Mouse (Mus musculus): Measurements from ENCODE around the gene Cep250.
"Not testable (repeated sequence)": the region's sequence is repeated elsewhere in the genome, so short reads cannot be mapped to it uniquely, and the experiment has no call there.

Gene Cep250

GRCm38 (mm10) chr2:155956134-155957059 is at the start of gene Cep250:
Gene Cep250, plus strand, starts transcription at chr2:155956458.
- DNase-seq, result peak; percentile 88

DNA sequence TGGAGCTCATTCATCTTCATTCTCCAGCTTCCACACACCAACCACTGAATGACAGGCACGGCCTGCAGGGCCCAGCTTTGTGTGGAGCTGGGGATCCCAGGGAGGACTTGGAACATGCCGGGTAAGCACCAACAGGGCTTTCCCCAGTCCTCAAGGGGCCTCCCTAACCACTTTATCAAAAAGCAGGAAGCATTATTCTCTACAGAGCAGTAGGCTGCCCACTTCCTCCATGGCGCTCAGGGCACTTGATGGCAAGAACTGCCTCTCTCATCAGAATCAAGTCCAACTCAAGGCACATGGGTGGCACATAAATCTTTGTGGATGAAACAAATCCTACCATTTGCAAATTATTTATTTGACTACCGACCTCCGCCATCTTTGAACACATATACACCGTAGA is 41.6 kb upstream of the Cep250 start:
- DNase-seq, result no peak

- no peak for DNase-seq
These were observed 33.1 kb upstream of the Cep250 start for GRCm38 (mm10) chr2:155923143-155923542.

DNA sequence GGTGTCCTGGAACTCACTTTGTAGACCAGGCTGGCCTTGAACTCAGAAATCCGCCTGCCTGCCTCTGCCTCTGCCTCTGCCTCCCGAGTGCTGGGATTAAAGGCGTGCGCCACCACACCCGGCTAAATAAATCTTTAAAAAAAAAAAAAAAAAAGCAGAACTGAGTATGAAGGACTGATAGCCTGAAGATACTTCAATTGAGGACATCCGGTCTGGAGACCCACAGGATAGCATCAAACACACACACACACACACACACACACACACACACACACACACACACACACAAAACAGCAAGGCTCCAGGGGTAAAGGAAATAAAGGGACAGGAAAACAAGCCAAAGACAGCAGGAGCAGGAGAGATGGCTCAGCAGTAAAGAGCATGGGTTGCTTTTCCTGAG is 31.0 kb upstream of the Cep250 start:
- not testable (repeated sequence) for DNase-seq

GRCm38 (mm10) chr2:155928711-155929345 is 27.4 kb upstream of the Cep250 start:
- DNase-seq, result no peak

- DNase-seq, result peak; percentile 92
These were observed 26.5 kb upstream of the Cep250 start, which contains the start of gene Uqcc1 for GRCm38 (mm10) chr2:155929531-155930442. Gene Uqcc1, minus strand, starts transcription at chr2:155930310.

DNA sequence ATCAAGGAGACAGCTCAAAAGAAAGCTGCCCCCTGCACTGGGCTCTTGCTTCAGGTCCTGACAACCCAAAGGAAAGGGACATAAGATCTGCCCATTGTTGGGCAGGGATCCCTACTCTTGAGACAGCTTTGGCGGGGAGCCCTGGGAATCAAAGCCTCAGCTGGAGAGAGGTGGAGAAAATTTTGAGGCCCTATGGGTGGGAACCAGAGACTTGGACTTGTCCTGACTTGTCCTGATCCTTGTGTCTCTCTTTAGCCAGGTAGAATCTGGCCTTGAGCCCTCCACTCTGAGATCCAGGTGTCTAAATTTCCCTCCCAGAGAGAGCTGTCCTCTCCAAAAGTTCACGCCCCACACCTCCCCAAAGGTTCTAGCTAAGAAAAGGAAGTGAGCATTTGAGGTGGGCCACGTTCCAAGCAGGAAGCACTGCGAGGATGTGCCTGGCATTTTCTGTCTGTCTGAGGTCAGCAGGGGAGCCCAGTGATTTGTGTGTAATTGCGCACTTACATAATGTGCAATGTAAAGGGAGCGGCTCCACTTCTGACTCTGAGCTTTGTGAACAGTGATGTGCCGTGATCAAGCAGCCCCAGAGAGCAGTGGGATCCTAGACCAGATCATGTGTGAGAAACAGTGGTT is 16.2 kb upstream of the Cep250 start:
- no peak for DNase-seq

GRCm38 (mm10) chr2:155940681-155941080 is 15.6 kb upstream of the Cep250 start, which contains the start of gene Gm15557:
Gene Gm15557, plus strand, starts transcription at chr2:155940728.
- DNase-seq, result no peak

GRCm38 (mm10) chr2:155941697-155942442 is 14.4 kb upstream of the Cep250 start:
- DNase-seq, result no peak

GRCm38 (mm10) chr2:155943463-155943862 is 12.8 kb upstream of the Cep250 start:
- DNase-seq, result no peak

GRCm38 (mm10) chr2:155944685-155945084 is 11.6 kb upstream of the Cep250 start:
- DNase-seq, result no peak

- peak; percentile 26 for DNase-seq
These were observed 11.1 kb upstream of the Cep250 start, which contains the start of gene Gdf5 for GRCm38 (mm10) chr2:155945124-155945523. Gene Gdf5, minus strand, starts transcription at chr2:155945367.

GRCm38 (mm10) chr2:155945580-155945979 is 10.7 kb upstream of the Cep250 start:
- no peak for DNase-seq

GRCm38 (mm10) chr2:155946069-155946468 is 10.2 kb upstream of the Cep250 start:
- peak; percentile 41 for DNase-seq

- no peak for DNase-seq
These were observed 9.8 kb upstream of the Cep250 start for GRCm38 (mm10) chr2:155946499-155946898.

GRCm38 (mm10) chr2:155947390-155948002 is 8.8 kb upstream of the Cep250 start:
- DNase-seq, result no peak

DNA sequence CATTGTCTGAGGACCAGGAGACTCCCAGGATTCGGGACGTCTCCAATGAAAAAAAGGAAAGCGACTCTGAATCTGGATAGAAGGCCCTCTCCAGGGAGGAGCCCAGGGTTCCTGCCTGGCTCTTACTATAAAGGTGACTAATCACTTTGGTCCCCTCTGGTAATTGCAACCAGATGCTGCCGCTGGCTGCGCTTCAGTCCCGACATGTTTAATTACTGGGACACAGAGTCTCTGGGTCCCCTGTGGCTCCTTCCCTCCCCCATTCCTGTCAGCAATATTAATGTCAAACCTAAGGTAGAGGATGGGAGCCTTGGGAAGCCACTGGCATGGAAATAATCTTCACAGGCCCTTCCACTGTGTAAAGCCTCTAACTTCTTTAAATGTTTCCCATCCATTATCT is 6.9 kb upstream of the Cep250 start:
- DNase-seq, result no peak

- DNase-seq, result peak; percentile 40
These were observed 4.3 kb upstream of the Cep250 start for GRCm38 (mm10) chr2:155952006-155952405.

DNA sequence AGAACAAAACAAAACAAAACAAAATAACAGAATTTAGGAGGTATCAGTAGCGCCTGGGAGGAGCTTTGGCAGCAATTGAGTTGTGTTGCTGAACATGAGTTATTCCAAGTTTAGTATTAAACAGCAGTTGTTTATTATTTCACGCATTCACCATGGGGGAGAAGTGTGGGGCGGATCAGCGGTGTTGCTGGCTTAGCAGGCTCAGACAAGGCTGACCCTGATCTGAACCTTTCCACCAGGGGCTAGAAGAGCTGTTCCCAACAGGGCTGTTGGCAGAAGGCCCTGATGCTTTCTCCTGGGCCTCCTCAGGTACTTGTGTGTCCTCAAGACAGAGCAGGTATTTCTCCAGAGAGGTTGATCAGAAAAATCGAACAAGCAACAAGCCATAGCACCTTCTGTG is 3.7 kb downstream of the Cep250 start:
- no peak for DNase-seq

- DNase-seq, result no peak
These were observed 5.6 kb downstream of the Cep250 start for GRCm38 (mm10) chr2:155961862-155962261.

GRCm38 (mm10) chr2:155962991-155963390 is 6.7 kb downstream of the Cep250 start:
- DNase-seq, result no peak

Data from right cerebral cortex, postnatal 25 days (tissue).